Mouse (Mus musculus) hindbrain, embryonic 10.5 days (tissue): Measurements from ENCODE around the gene Clspn. TPM values are rescaled to one million over a fixed set of nuclear protein-coding genes. Genes with fewer than 3 reads are reported as not detected.
"Not testable (repeated sequence)": the region's sequence is repeated elsewhere in the genome, so short reads cannot be mapped to it uniquely, and the experiment has no call there.

Experiments
- DNase-seq: peaks from one replicate; pipeline ENCODE4 v3.0.0-alpha.2; 2017; ENCODE audit warnings: low spot score
- H3K27ac ChIP-seq: fragments of 300-500 bp; sonication (generic); 2 replicates; pipeline ENCODE4 v1.5.1; 2016; ENCODE audit warnings: mild to moderate bottlenecking, moderate library complexity
- H3K27me3 ChIP-seq: fragments of 300-500 bp; sonication (generic); 2 replicates; pipeline ENCODE4 v1.6.1; 2016; ENCODE audit warnings: mild to moderate bottlenecking; ENCODE audit not compliant: poor library complexity, insufficient read depth, severe bottlenecking
- H3K36me3 ChIP-seq: fragments of 300-500 bp; sonication (generic); 2 replicates; pipeline ENCODE4 v1.6.1; 2016; ENCODE audit warnings: mild to moderate bottlenecking, moderate library complexity
- H3K4me1 ChIP-seq: fragments of 300-500 bp; sonication (generic); replicated peaks from 2 replicates; pipeline ENCODE4 v1.6.1; 2016; ENCODE audit warnings: mild to moderate bottlenecking
- H3K4me3 ChIP-seq: fragments of 300-500 bp; sonication (generic); 2 replicates; pipeline ENCODE4 v1.5.1; 2016; ENCODE audit warnings: mild to moderate bottlenecking, moderate library complexity
- H3K9me3 ChIP-seq: fragments of 300-500 bp; sonication (generic); 2 replicates; pipeline ENCODE4 v1.6.1; 2016; ENCODE audit warnings: mild to moderate bottlenecking, moderate library complexity
- WGBS: fragments of 180-500 bp; shearing (Covaris S2); methylation state at CpG from one replicate; pipeline ENCODE4 v1.1.7; 2016; 5-methylcytosine and 5-hydroxymethylcytosine counted together
- polyA plus RNA-seq: library from polyadenylated mRNA; unstranded; fragments of >200 nt; fragmentation: Nextera tagmentation; extraction: Ambion mirVana; gene quantifications from 2 replicates; pipeline ENCODE4 v1.2.1, GENCODE M21; 2016

The Clspn gene
- polyA plus RNA-seq: 41.8 and 58.7 TPM in 2 replicates

- Histone ChIP-seq H3K36me3 (peaks cover 36% of the 10 kb centered on the region), H3K9me3 (no peaks in the 10 kb centered on the region), H3K4me1 (peaks cover 19% of the 10 kb centered on the region), H3K27ac (peak within 1 kb of the TSS; percentile 92), H3K4me3 (peak within 1 kb of the TSS; percentile 68), H3K27me3 (no peaks in the 10 kb centered on the region)
- WGBS: 1% methylated on average over 54 of the region's 54 CpGs
- DNase-seq: peak; percentile 94
These were observed at the start of gene Clspn for GRCm38 (mm10) chr4:126556809-126557711. TSS of gene Clspn (plus strand) at chr4:126556935.

GRCm38 (mm10) chr4:126508110-126508899 is 48.4 kb upstream of the Clspn start:
- no peak overlapping the region for H3K27ac ChIP-seq
- WGBS: 80% methylated on average over 14 of the region's 14 CpGs
- H3K36me3 ChIP-seq: peaks cover 31% of the 10 kb centered on the region
- no peaks in the 10 kb centered on the region for H3K9me3 ChIP-seq
- 0 out of 2 replicates have a peak, but pooled peaks cover 4% of the 10 kb centered on the region for H3K4me1 ChIP-seq
- DNase-seq: no peak
- H3K27me3 ChIP-seq: no peaks in the 10 kb centered on the region
- no peak overlapping the region for H3K4me3 ChIP-seq

- Histone ChIP-seq H3K4me3 (no peak overlapping the region), H3K27ac (no peak overlapping the region), H3K9me3 (no peaks in the 10 kb centered on the region), H3K4me1 (0 out of 2 replicates have a peak, but pooled peaks cover 4% of the 10 kb centered on the region), H3K27me3 (no peaks in the 10 kb centered on the region), H3K36me3 (peaks cover 33% of the 10 kb centered on the region)
- 94% methylated on average over 2 of the region's 2 CpGs for WGBS
- no peak for DNase-seq
These were observed 47.7 kb upstream of the Clspn start for GRCm38 (mm10) chr4:126509072-126509471.

GRCm38 (mm10) chr4:126511013-126511412 is 45.7 kb upstream of the Clspn start:
- Histone ChIP-seq H3K27ac (no peak overlapping the region), H3K36me3 (peaks cover 33% of the 10 kb centered on the region), H3K4me1 (0 out of 2 replicates have a peak, but pooled peaks cover 4% of the 10 kb centered on the region), H3K4me3 (no peak overlapping the region), H3K27me3 (no peaks in the 10 kb centered on the region), H3K9me3 (no peaks in the 10 kb centered on the region)
- WGBS: 88% methylated on average over 5 of the region's 5 CpGs
- DNase-seq: no peak

GRCm38 (mm10) chr4:126512308-126513066 is 44.2 kb upstream of the Clspn start:
- Histone ChIP-seq H3K27me3 (no peaks in the 10 kb centered on the region), H3K9me3 (no peaks in the 10 kb centered on the region), H3K27ac (no peak overlapping the region), H3K4me1 (0 out of 2 replicates have a peak, but pooled peaks cover 4% of the 10 kb centered on the region), H3K36me3 (peaks cover 26% of the 10 kb centered on the region), H3K4me3 (no peak overlapping the region)
- DNase-seq: no peak
- WGBS: 87% methylated on average over 6 of the region's 6 CpGs

GRCm38 (mm10) chr4:126526164-126526563 is 30.6 kb upstream of the Clspn start:
- H3K36me3 ChIP-seq: no peaks in the 10 kb centered on the region
- WGBS: 90% methylated on average over 3 of the region's 3 CpGs
- no peak overlapping the region for H3K4me3 ChIP-seq
- H3K27ac ChIP-seq: no peak overlapping the region
- DNase-seq: no peak
- no peaks in the 10 kb centered on the region for H3K9me3 ChIP-seq
- H3K4me1 ChIP-seq: no peaks in the 10 kb centered on the region
- peaks cover 3% of the 10 kb centered on the region; the same call in 1 of the 2 replicates for H3K27me3 ChIP-seq

GRCm38 (mm10) chr4:126526828-126527227 is 29.9 kb upstream of the Clspn start:
- no peak overlapping the region for H3K4me3 ChIP-seq
- H3K36me3 ChIP-seq: no peaks in the 10 kb centered on the region
- WGBS: 94% methylated on average over 5 of the region's 5 CpGs
- peaks cover 3% of the 10 kb centered on the region; the same call in 1 of the 2 replicates for H3K4me1 ChIP-seq
- H3K27ac ChIP-seq: no peak overlapping the region
- no peaks in the 10 kb centered on the region for H3K9me3 ChIP-seq
- no peak for DNase-seq
- H3K27me3 ChIP-seq: peaks cover 10% of the 10 kb centered on the region; the same call in 1 of the 2 replicates

GRCm38 (mm10) chr4:126532292-126532691 is 24.4 kb upstream of the Clspn start:
- Histone ChIP-seq H3K36me3 (no peaks in the 10 kb centered on the region), H3K27me3 (peaks cover 28% of the 10 kb centered on the region), H3K9me3 (no peaks in the 10 kb centered on the region), H3K4me3 (peak overlapping the region; percentile 70), H3K4me1 (peaks cover 19% of the 10 kb centered on the region), H3K27ac (no peak overlapping the region)
- 34% methylated on average over 5 of the region's 5 CpGs for WGBS
- DNase-seq: no peak

GRCm38 (mm10) chr4:126532827-126533728 is 23.7 kb upstream of the Clspn start, which contains the start of gene Ago4:
TSS of gene Ago4 (minus strand) at chr4:126533472.
- no peaks in the 10 kb centered on the region for H3K36me3 ChIP-seq
- peak within 1 kb of the TSS; percentile 70 for H3K4me3 ChIP-seq
- under 1% methylated on average over 120 of the region's 120 CpGs for WGBS
- peaks cover 19% of the 10 kb centered on the region for H3K4me1 ChIP-seq
- peak; percentile 72 for DNase-seq
- H3K9me3 ChIP-seq: no peaks in the 10 kb centered on the region
- peak within 1 kb of the TSS; percentile 90 for H3K27ac ChIP-seq
- H3K27me3 ChIP-seq: peaks cover 28% of the 10 kb centered on the region

- Histone ChIP-seq H3K4me1 (peaks cover 19% of the 10 kb centered on the region), H3K4me3 (peak overlapping the region; percentile 70), H3K36me3 (no peaks in the 10 kb centered on the region), H3K27ac (peak overlapping the region; percentile 90), H3K9me3 (no peaks in the 10 kb centered on the region), H3K27me3 (peaks cover 28% of the 10 kb centered on the region)
- no peak for DNase-seq
- 9% methylated on average over 7 of the region's 7 CpGs for WGBS
These were observed 23.0 kb upstream of the Clspn start for GRCm38 (mm10) chr4:126533729-126534070.

GRCm38 (mm10) chr4:126535631-126536030 is 21.1 kb upstream of the Clspn start:
- not testable (repeated sequence) for H3K9me3 ChIP-seq, H3K4me3 ChIP-seq, H3K36me3 ChIP-seq, DNase-seq, H3K27ac ChIP-seq
- Histone ChIP-seq H3K27me3 (peaks cover 28% of the 10 kb centered on the region), H3K4me1 (peaks cover 19% of the 10 kb centered on the region)
- WGBS: 93% methylated on average over 7 of the region's 7 CpGs
